Mouse (Mus musculus) liver, adult 2 months (tissue): ENCODE results near the gene Plce1.

Experiments used
- CTCF ChIP-seq: fragments of 200-500 bp; IDR thresholded peaks from 2 replicates; pipeline ENCODE4 v1.5.1; 2011; ENCODE audit warnings: low read depth, low read length, control low read depth
- POLR2A ChIP-seq: fragments of 200-500 bp; IDR thresholded peaks from 2 replicates; pipeline ENCODE4 v1.6.1; 2011; ENCODE audit warnings: low read length, control low read depth; ENCODE audit not compliant: insufficient read depth; ENCODE audit errors: extremely low read depth

DNA sequence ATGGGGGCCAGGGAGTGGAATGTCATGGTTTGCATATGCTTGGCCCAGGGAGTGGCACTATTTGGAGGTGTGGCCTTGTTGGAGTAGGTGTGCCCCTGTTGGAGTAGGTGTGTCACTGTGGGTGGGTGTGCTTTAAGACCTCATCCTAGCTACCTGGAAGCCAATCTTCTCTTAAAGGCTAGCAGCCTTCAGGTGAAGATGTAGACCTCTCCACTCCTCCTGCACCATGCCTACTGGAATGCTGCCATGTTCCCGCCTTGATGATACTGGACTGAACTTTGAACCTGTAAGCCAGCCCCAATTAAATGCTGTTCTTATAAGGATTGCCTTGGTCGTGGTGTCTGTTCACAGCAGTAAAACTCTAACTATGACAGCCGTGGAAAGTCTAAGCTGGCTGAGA, 158.1 kb downstream of the Plce1 start:
- TF ChIP-seq POLR2A (no peak), CTCF (no peak)
